Comparison of ENCODE assay signal across 12 mouse cellular contexts in genomic region chr11:102266631-102267355, GRCm38 (mm10). TPM values are rescaled to one million over a fixed set of nuclear protein-coding genes. Genes with fewer than 3 reads are reported as not detected.
A peak's percentile ranks its signal among the peaks of the same experiment; 100 is the strongest.
DNase-seq lines count a peak whose midpoint lies in the region; ATAC-seq and TF ChIP-seq lines count a peak whose summit lies in the region.
"Had no signal": no experiment of that assay in that cellular context is flagged by ENCODE, and none has a peak within 500 bp of the region (broad histone marks: within the 10 kb centered on the region; RNA-seq: fewer than 3 reads in every experiment).

No protein-coding gene starts in this region.

- no peak overlapping the region for H3K4me2 ChIP-seq in heart, embryonic 13.5 days
- no peak overlapping the region for H3K4me2 ChIP-seq in lung, embryonic 16.5 days (ENCODE audit: low read depth, low read length)
- H3K4me2 ChIP-seq in embryonic facial prominence, embryonic 14.5 days (ENCODE audit: low read depth, low read length), result no peak overlapping the region
- no peak overlapping the region for H3K4me2 ChIP-seq in limb, embryonic 14.5 days (replicated peaks; ENCODE audit: low read depth, low read length, severe bottlenecking)
- no peak overlapping the region for H3K4me2 ChIP-seq in neural tube, embryonic 15.5 days
- H3K4me2 ChIP-seq: embryonic facial prominence, embryonic 12.5 days had no signal

- ATAC-seq in heart, embryonic 13.5 days (ENCODE audit: extremely low read depth, insufficient number of reproducible peaks, low FRiP score, low TSS enrichment), result no peak
- 0 out of 2 replicates have a peak, but pooled peaks have one; percentile 4 for ATAC-seq in lung, embryonic 16.5 days (ENCODE audit: low read depth)
- ATAC-seq in embryonic facial prominence, embryonic 14.5 days (ENCODE audit: low read depth), result 0 out of 2 replicates have a peak, but pooled peaks have one; percentile 7
- no peak for ATAC-seq in limb, embryonic 14.5 days (ENCODE audit: low FRiP score, low read depth)
- ATAC-seq in neural tube, embryonic 15.5 days (ENCODE audit: low FRiP score), result no peak

- no peak for TF ChIP-seq CTCF in heart, adult 2 months (IDR thresholded peaks at IDR 0.05)

- peaks cover 21% of the 10 kb centered on the region for H3K36me3 ChIP-seq in heart, embryonic 13.5 days
- H3K36me3 ChIP-seq in heart, adult 2 months (ENCODE audit: control insufficient read depth, insufficient read depth, low read length), result no peaks in the 10 kb centered on the region
- H3K36me3 ChIP-seq in lung, embryonic 16.5 days (ENCODE audit: control insufficient read depth, insufficient read depth, low read length), result peaks cover 7% of the 10 kb centered on the region; the same call in 1 of the 2 replicates
- H3K36me3 ChIP-seq in embryonic facial prominence, embryonic 14.5 days (ENCODE audit: control insufficient read depth, insufficient read depth, low read length), result peaks cover 14% of the 10 kb centered on the region; the same call in 1 of the 2 replicates
- H3K36me3 ChIP-seq in limb, embryonic 14.5 days (ENCODE audit: control insufficient read depth, insufficient read depth, low read length), result peaks cover 10% of the 10 kb centered on the region; the same call in 1 of the 2 replicates
- no peaks in the 10 kb centered on the region for H3K36me3 ChIP-seq in neural tube, embryonic 15.5 days

- no peaks in the 10 kb centered on the region for H3K9me3 ChIP-seq in heart, embryonic 13.5 days
- no peaks in the 10 kb centered on the region for H3K9me3 ChIP-seq in lung, embryonic 16.5 days (ENCODE audit: control insufficient read depth, low read length)
- no peaks in the 10 kb centered on the region for H3K9me3 ChIP-seq in embryonic facial prominence, embryonic 14.5 days (ENCODE audit: control insufficient read depth, low read length)
- H3K9me3 ChIP-seq in limb, embryonic 14.5 days (ENCODE audit: control insufficient read depth, low read length), result no peaks in the 10 kb centered on the region
- no peaks in the 10 kb centered on the region for H3K9me3 ChIP-seq in neural tube, embryonic 15.5 days (replicated peaks)
- H3K9me3 ChIP-seq: embryonic facial prominence, embryonic 12.5 days; G1E had no signal

- H3K4me3 ChIP-seq in heart, embryonic 13.5 days, result no peak overlapping the region
- H3K4me3 ChIP-seq in heart, adult 2 months, result no peak overlapping the region
- no peak overlapping the region for H3K4me3 ChIP-seq in lung, embryonic 16.5 days (ENCODE audit: low read length)
- no peak overlapping the region for H3K4me3 ChIP-seq in embryonic facial prominence, embryonic 14.5 days (ENCODE audit: low read depth, low read length)
- H3K4me3 ChIP-seq in limb, embryonic 14.5 days (replicated peaks; ENCODE audit: low read length), result no peak overlapping the region
- no peak overlapping the region for H3K4me3 ChIP-seq in neural tube, embryonic 15.5 days (replicated peaks)
- H3K4me3 ChIP-seq: embryonic facial prominence, embryonic 12.5 days had no signal

- no peak for DNase-seq in heart, adult 2 months
- no peak for DNase-seq in lung, adult 18-20 months
- DNase-seq in embryonic facial prominence, embryonic 14.5 days (ENCODE audit: low spot score), result no peak
- no peak for DNase-seq in limb, embryonic 14.5 days (ENCODE audit: low spot score)
- DNase-seq in adrenal gland, postnatal 4 days (ENCODE audit: low spot score in 2 of 2), result no peak

- H3K27me3 ChIP-seq in heart, embryonic 13.5 days (replicated peaks), result no peaks in the 10 kb centered on the region
- H3K27me3 ChIP-seq in heart, adult 2 months (ENCODE audit: control insufficient read depth, insufficient read depth, low read length), result no peaks in the 10 kb centered on the region
- no peaks in the 10 kb centered on the region for H3K27me3 ChIP-seq in lung, embryonic 16.5 days (ENCODE audit: control insufficient read depth, insufficient read depth, low read depth, low read length)
- H3K27me3 ChIP-seq in embryonic facial prominence, embryonic 14.5 days (replicated peaks; ENCODE audit: control insufficient read depth, insufficient read depth, low read length), result no peaks in the 10 kb centered on the region
- H3K27me3 ChIP-seq in limb, embryonic 14.5 days (ENCODE audit: control insufficient read depth, insufficient read depth, low read length), result no peaks in the 10 kb centered on the region
- H3K27me3 ChIP-seq in neural tube, embryonic 15.5 days (replicated peaks), result no peaks in the 10 kb centered on the region; the same call in 1 of the 2 replicates
- H3K27me3 ChIP-seq: embryonic facial prominence, embryonic 12.5 days had no signal

- TF ChIP-seq EP300 in heart, adult 2 months (IDR thresholded peaks at IDR 0.05; ENCODE audit: insufficient read depth, low read depth, low read length), result no peak

- 0 out of 2 replicates have a peak overlapping the region, but pooled peaks have one; percentile 37 for H3K9ac ChIP-seq in heart, embryonic 13.5 days
- no peak overlapping the region for H3K9ac ChIP-seq in heart, adult 2 months (ENCODE audit: low read depth, low read length)
- no peak overlapping the region for H3K9ac ChIP-seq in lung, embryonic 16.5 days (ENCODE audit: low read length)
- H3K9ac ChIP-seq in embryonic facial prominence, embryonic 14.5 days (ENCODE audit: low read depth, low read length), result 0 out of 2 replicates have a peak overlapping the region, but pooled peaks have one; percentile 5
- peak overlapping the region; percentile 25; the same call in 1 of the 2 replicates for H3K9ac ChIP-seq in limb, embryonic 14.5 days (ENCODE audit: low read depth, low read length, severe bottlenecking)
- no peak overlapping the region for H3K9ac ChIP-seq in neural tube, embryonic 15.5 days (replicated peaks)
- H3K9ac ChIP-seq: embryonic facial prominence, embryonic 12.5 days had no signal

- TF ChIP-seq POLR2A in heart, adult 2 months (IDR thresholded peaks at IDR 0.05; ENCODE audit: insufficient read depth, low read depth, low read length), result no peak
- TF ChIP-seq POLR2A in limb, embryonic 14.5 days (IDR thresholded peaks at IDR 0.05; ENCODE audit: borderline replicate concordance, extremely low read depth, insufficient read depth, insufficient read length), result no peak

- H3K27ac ChIP-seq in heart, embryonic 13.5 days (replicated peaks), result no peak overlapping the region
- H3K27ac ChIP-seq in heart, adult 2 months, result no peak overlapping the region
- no peak overlapping the region for H3K27ac ChIP-seq in lung, embryonic 16.5 days (ENCODE audit: low read length)
- no peak overlapping the region for H3K27ac ChIP-seq in embryonic facial prominence, embryonic 14.5 days (replicated peaks; ENCODE audit: low read depth, low read length)
- H3K27ac ChIP-seq in limb, embryonic 14.5 days (replicated peaks; ENCODE audit: low read depth, low read length), result no peak overlapping the region
- no peak overlapping the region for H3K27ac ChIP-seq in neural tube, embryonic 15.5 days (replicated peaks)
- H3K27ac ChIP-seq: embryonic facial prominence, embryonic 12.5 days had no signal

- intact Hi-C loops in heart, adult 2 months (cut with DNase I), result loop anchor here (1.0 to 5.0 kb wide), 2 partner anchors 109 to 164 kb away; partner anchors contain the start of gene Tmem101

- WGBS in heart, embryonic 13.5 days, result 86% methylated on average over 8 of the region's 8 CpGs
- 88% methylated on average over 8 of the region's 8 CpGs for WGBS in heart, adult 2 months
- WGBS in lung, embryonic 16.5 days, result 79% methylated on average over 8 of the region's 8 CpGs
- 88% methylated on average over 8 of the region's 8 CpGs for WGBS in embryonic facial prominence, embryonic 14.5 days
- 82% methylated on average over 8 of the region's 8 CpGs for WGBS in limb, embryonic 14.5 days
- 84% methylated on average over 8 of the region's 8 CpGs for WGBS in neural tube, embryonic 15.5 days

- no peaks in the 10 kb centered on the region for H3K79me2 ChIP-seq in heart, adult 2 months (replicated peaks; ENCODE audit: control insufficient read depth, insufficient read depth, low read length)

- peaks cover 17% of the 10 kb centered on the region for H3K4me1 ChIP-seq in heart, embryonic 13.5 days
- no peaks in the 10 kb centered on the region; the same call in 1 of the 2 replicates for H3K4me1 ChIP-seq in heart, adult 2 months (ENCODE audit: control insufficient read depth, insufficient read depth, low read length)
- 0 out of 2 replicates have a peak, but pooled peaks cover 5% of the 10 kb centered on the region for H3K4me1 ChIP-seq in lung, embryonic 16.5 days (replicated peaks; ENCODE audit: control insufficient read depth, insufficient read depth, low read length)
- H3K4me1 ChIP-seq in embryonic facial prominence, embryonic 14.5 days (ENCODE audit: control insufficient read depth, insufficient read depth, low read length), result no peaks in the 10 kb centered on the region
- peaks cover 7% of the 10 kb centered on the region; the same call in 1 of the 2 replicates for H3K4me1 ChIP-seq in limb, embryonic 14.5 days (ENCODE audit: control insufficient read depth, insufficient read depth, low read length)
- H3K4me1 ChIP-seq in neural tube, embryonic 15.5 days, result peaks cover 9% of the 10 kb centered on the region

RNA-seq across cellular contexts. Expression of gene Asb16, which starts 1.8 kb away (rescaled TPM):
- polyA plus RNA-seq in heart, embryonic 13.5 days (2015; fragmentation: Nextera tagmentation; extraction: Ambion mirVana), result 0.09 TPM in 1 of 2 replicates, not detected in the other
- 1 to 10 TPM in 1 of 2 experiments, under 1 TPM in 1; 0.89 to 1.1 TPM for total RNA-seq in heart, adult 2 months (2021)
- polyA plus RNA-seq in heart, adult 2 months (2012; rRNA removed), result 0.70 and 0.74 TPM in 2 replicates
- 0.05 and 0.08 TPM in 2 replicates for polyA plus RNA-seq in lung, embryonic 16.5 days (2015; fragmentation: Nextera tagmentation; extraction: Ambion mirVana)
- polyA plus RNA-seq in embryonic facial prominence, embryonic 14.5 days (2014; fragmentation: Nextera tagmentation; extraction: Ambion mirVana), result 0.25 and 0.33 TPM in 2 replicates
- 2.2 and 2.8 TPM in 2 replicates for polyA plus RNA-seq in limb, embryonic 14.5 days (2012; rRNA removed)
- polyA plus RNA-seq in limb, embryonic 14.5 days (2014; fragmentation: Nextera tagmentation; extraction: Ambion mirVana), result 0.25 and 0.48 TPM in 2 replicates
- polyA plus RNA-seq in neural tube, embryonic 15.5 days (2015; fragmentation: Nextera tagmentation; extraction: Ambion mirVana), result 0.10 and 0.12 TPM in 2 replicates
- under 1 TPM; 0.53 to 0.79 TPM for total RNA-seq in adrenal gland, postnatal 4 days (2021)
- total RNA-seq: monocyte, adult 5-6 weeks had no signal
- polyA plus RNA-seq: G1E; lung, postnatal 0 days had no signal

RNA-seq across cellular contexts. Expression of gene Tmub2, which starts 17.9 kb away (rescaled TPM):
- polyA plus RNA-seq in heart, embryonic 13.5 days (2015; fragmentation: Nextera tagmentation; extraction: Ambion mirVana), result 36.8 and 41.2 TPM in 2 replicates
- 10 to 100 TPM; 22.9 to 26.2 TPM for total RNA-seq in heart, adult 2 months (2021)
- 32.8 and 43.2 TPM in 2 replicates for polyA plus RNA-seq in heart, adult 2 months (2012; rRNA removed)
- polyA plus RNA-seq in lung, embryonic 16.5 days (2015; fragmentation: Nextera tagmentation; extraction: Ambion mirVana), result 52.8 and 60.2 TPM in 2 replicates
- 49.8 and 55.9 TPM in 2 replicates for polyA plus RNA-seq in embryonic facial prominence, embryonic 14.5 days (2014; fragmentation: Nextera tagmentation; extraction: Ambion mirVana)
- polyA plus RNA-seq in limb, embryonic 14.5 days (2012; rRNA removed), result 59.9 and 68.6 TPM in 2 replicates
- 52.6 and 53.5 TPM in 2 replicates for polyA plus RNA-seq in limb, embryonic 14.5 days (2014; fragmentation: Nextera tagmentation; extraction: Ambion mirVana)
- 79.8 and 83.7 TPM in 2 replicates for polyA plus RNA-seq in neural tube, embryonic 15.5 days (2015; fragmentation: Nextera tagmentation; extraction: Ambion mirVana)
- 10 to 100 TPM; 56.5 to 58.3 TPM for total RNA-seq in adrenal gland, postnatal 4 days (2021)

RNA-seq across cellular contexts. Expression of gene BC030867, which starts 18.1 kb away (rescaled TPM):
- polyA plus RNA-seq in heart, embryonic 13.5 days (2015; fragmentation: Nextera tagmentation; extraction: Ambion mirVana), result 12.3 and 13.5 TPM in 2 replicates
- total RNA-seq in heart, adult 2 months (2021), result under 1 TPM; 0.26 to 0.32 TPM
- polyA plus RNA-seq in heart, adult 2 months (2012; rRNA removed), result 0.45 and 0.56 TPM in 2 replicates
- 18.7 and 19.4 TPM in 2 replicates for polyA plus RNA-seq in lung, embryonic 16.5 days (2015; fragmentation: Nextera tagmentation; extraction: Ambion mirVana)
- polyA plus RNA-seq in embryonic facial prominence, embryonic 14.5 days (2014; fragmentation: Nextera tagmentation; extraction: Ambion mirVana), result 11.7 and 12.6 TPM in 2 replicates
- polyA plus RNA-seq in limb, embryonic 14.5 days (2012; rRNA removed), result 14.2 and 15.4 TPM in 2 replicates
- polyA plus RNA-seq in limb, embryonic 14.5 days (2014; fragmentation: Nextera tagmentation; extraction: Ambion mirVana), result 11.8 and 11.9 TPM in 2 replicates
- 2.2 and 5.1 TPM in 2 replicates for polyA plus RNA-seq in neural tube, embryonic 15.5 days (2015; fragmentation: Nextera tagmentation; extraction: Ambion mirVana)
- total RNA-seq in adrenal gland, postnatal 4 days (2021), result 1 to 10 TPM; 4.8 to 6.0 TPM
- total RNA-seq: monocyte, adult 5-6 weeks had no signal

RNA-seq across cellular contexts. Expression of gene Atxn7l3, which starts 29.6 kb away (rescaled TPM):
- 8.5 and 9.2 TPM in 2 replicates for polyA plus RNA-seq in heart, embryonic 13.5 days (2015; fragmentation: Nextera tagmentation; extraction: Ambion mirVana)
- 10 to 100 TPM; 19.0 to 21.7 TPM for total RNA-seq in heart, adult 2 months (2021)
- 17.4 and 21.2 TPM in 2 replicates for polyA plus RNA-seq in heart, adult 2 months (2012; rRNA removed)
- 11.1 and 11.6 TPM in 2 replicates for polyA plus RNA-seq in lung, embryonic 16.5 days (2015; fragmentation: Nextera tagmentation; extraction: Ambion mirVana)
- polyA plus RNA-seq in embryonic facial prominence, embryonic 14.5 days (2014; fragmentation: Nextera tagmentation; extraction: Ambion mirVana), result 19.5 and 20.8 TPM in 2 replicates
- 72.1 and 84.0 TPM in 2 replicates for polyA plus RNA-seq in limb, embryonic 14.5 days (2012; rRNA removed)
- polyA plus RNA-seq in limb, embryonic 14.5 days (2014; fragmentation: Nextera tagmentation; extraction: Ambion mirVana), result 21.0 and 23.1 TPM in 2 replicates
- 27.2 and 28.1 TPM in 2 replicates for polyA plus RNA-seq in neural tube, embryonic 15.5 days (2015; fragmentation: Nextera tagmentation; extraction: Ambion mirVana)
- 10 to 100 TPM; 58.3 to 58.7 TPM for total RNA-seq in adrenal gland, postnatal 4 days (2021)

RNA-seq across cellular contexts. Expression of gene Hdac5, which starts 36.8 kb away (rescaled TPM):
- 82.9 and 89.4 TPM in 2 replicates for polyA plus RNA-seq in heart, embryonic 13.5 days (2015; fragmentation: Nextera tagmentation; extraction: Ambion mirVana)
- total RNA-seq in heart, adult 2 months (2021), result 100 to 1,000 TPM; 113 to 137 TPM
- polyA plus RNA-seq in heart, adult 2 months (2012; rRNA removed), result 92.6 and 98.5 TPM in 2 replicates
- 70.1 and 80.4 TPM in 2 replicates for polyA plus RNA-seq in lung, embryonic 16.5 days (2015; fragmentation: Nextera tagmentation; extraction: Ambion mirVana)
- 44.0 and 47.2 TPM in 2 replicates for polyA plus RNA-seq in embryonic facial prominence, embryonic 14.5 days (2014; fragmentation: Nextera tagmentation; extraction: Ambion mirVana)
- 86.2 and 149 TPM in 2 replicates for polyA plus RNA-seq in limb, embryonic 14.5 days (2012; rRNA removed)
- polyA plus RNA-seq in limb, embryonic 14.5 days (2014; fragmentation: Nextera tagmentation; extraction: Ambion mirVana), result 46.7 and 57.4 TPM in 2 replicates
- polyA plus RNA-seq in neural tube, embryonic 15.5 days (2015; fragmentation: Nextera tagmentation; extraction: Ambion mirVana), result 74.0 and 77.4 TPM in 2 replicates
- 100 to 1,000 TPM; 123 to 125 TPM for total RNA-seq in adrenal gland, postnatal 4 days (2021)

Comparison
In these comparisons a context has a peak if more than half of its experiments do, and no peak if none do; other contexts are left out.
1. H3K9ac ChIP-seq: peak in heart, embryonic 13.5 days (single experiment), embryonic facial prominence, embryonic 14.5 days (single experiment) and limb, embryonic 14.5 days (single experiment); none in heart, adult 2 months (single experiment), lung, embryonic 16.5 days (single experiment) and neural tube, embryonic 15.5 days (single experiment).
2. ATAC-seq: peak in lung, embryonic 16.5 days (single experiment) and embryonic facial prominence, embryonic 14.5 days (single experiment); none in heart, embryonic 13.5 days (single experiment), limb, embryonic 14.5 days (single experiment) and neural tube, embryonic 15.5 days (single experiment).